Mouse (Mus musculus) limb, embryonic 11.5 days (tissue): ENCODE measurements around the gene Npl. TPM values are rescaled to one million over a fixed set of nuclear protein-coding genes. Genes with fewer than 3 reads are reported as not detected.

Experiments used
- ATAC-seq: fragments of 200-750 bp; cut with Nextera tagmentation; 2 replicates; pipeline ENCODE4 v1.8.0; 2017; ENCODE audit warnings: low read depth; ENCODE audit not compliant: insufficient number of reproducible peaks, low FRiP score, low TSS enrichment
- DNase-seq: peaks from one replicate; pipeline ENCODE4 v3.0.0-alpha.2; 2015; ENCODE audit warnings: low spot score
- H3K27ac ChIP-seq: fragments of 300-500 bp; sonication (generic); replicated peaks from 2 replicates; pipeline ENCODE4 v1.5.1; 2014; ENCODE audit warnings: low read depth, mild to moderate bottlenecking, low read length
- H3K27me3 ChIP-seq: fragments of 300-500 bp; sonication (generic); 2 replicates; pipeline ENCODE4 v1.6.1; 2014; ENCODE audit warnings: mild to moderate bottlenecking, low read length, mixed read lengths; ENCODE audit not compliant: control insufficient read depth, insufficient read depth
- H3K36me3 ChIP-seq: fragments of 300-500 bp; sonication (generic); 2 replicates; pipeline ENCODE4 v1.6.1; 2014; ENCODE audit warnings: mild to moderate bottlenecking, low read length, moderate library complexity, mixed read lengths; ENCODE audit not compliant: control insufficient read depth, insufficient read depth
- H3K4me1 ChIP-seq: fragments of 300-500 bp; sonication (generic); 2 replicates; pipeline ENCODE4 v1.6.1; 2014; ENCODE audit warnings: low read length, mixed read lengths; ENCODE audit not compliant: control insufficient read depth, insufficient read depth
- H3K4me2 ChIP-seq: fragments of 300-500 bp; sonication (generic); 2 replicates; pipeline ENCODE4 v1.6.1; 2014; ENCODE audit warnings: low read depth, mild to moderate bottlenecking, moderate library complexity; ENCODE audit not compliant: severe bottlenecking
- H3K4me3 ChIP-seq: fragments of 300-500 bp; sonication (generic); 2 replicates; pipeline ENCODE4 v1.5.1; 2014; ENCODE audit warnings: low read depth, low read length
- H3K9ac ChIP-seq: fragments of 300-500 bp; sonication (generic); 2 replicates; pipeline ENCODE4 v1.6.1; 2014; ENCODE audit warnings: mild to moderate bottlenecking, low read length
- H3K9me3 ChIP-seq: fragments of 300-500 bp; sonication (generic); 2 replicates; pipeline ENCODE4 v1.6.1; 2016; ENCODE audit warnings: low read length; ENCODE audit not compliant: control insufficient read depth
- WGBS: fragments of 180-500 bp; shearing (Covaris S2); extraction: QIAGEN DNeasy Blood & Tissue Kit; methylation state at CpG from one replicate; pipeline ENCODE4 v1.1.7; 2014; 5-methylcytosine and 5-hydroxymethylcytosine counted together
- polyA plus RNA-seq: library from polyadenylated mRNA; unstranded; fragments of >200 nt; fragmentation: Nextera tagmentation; extraction: Ambion mirVana; gene quantifications from 2 replicates; pipeline ENCODE4 v1.2.1, GENCODE M21; 2014

Npl gene
- polyA plus RNA-seq, result 4.3 and 5.1 TPM in 2 replicates

DNA sequence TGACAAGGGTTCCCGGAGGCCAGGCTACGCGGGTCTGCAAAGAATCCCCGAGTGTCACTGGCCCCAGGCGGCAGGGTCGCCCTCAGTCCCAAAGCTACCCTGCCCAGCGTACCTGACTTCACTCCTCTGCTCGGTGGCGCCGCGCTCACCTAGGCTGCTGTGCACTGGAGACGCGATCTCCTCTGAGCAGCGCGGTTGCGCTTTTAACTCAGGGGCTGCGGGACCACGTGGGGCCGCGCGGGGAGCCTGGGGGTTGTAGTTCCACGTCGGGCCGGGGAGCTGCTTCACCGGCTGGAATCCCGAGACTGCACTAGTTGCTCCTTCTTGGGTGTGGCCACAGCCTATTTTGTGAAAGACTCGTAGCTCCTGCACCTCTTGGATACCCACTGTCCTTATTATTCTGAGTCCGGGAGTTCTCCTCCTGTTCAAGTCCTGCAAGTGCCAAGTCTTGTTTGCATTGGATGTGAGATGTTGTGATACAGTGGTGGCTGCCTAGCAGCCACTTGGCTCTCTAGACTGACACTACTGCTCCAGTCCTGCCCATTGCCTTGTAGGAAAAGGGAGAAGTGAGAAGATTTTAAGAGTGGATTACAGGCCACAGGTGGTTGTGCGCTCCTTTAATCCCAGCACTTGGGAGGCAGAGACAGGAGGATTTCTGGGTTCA is at the start of gene Npl:
Gene Npl (minus strand): TSS at position 510 of the 664 bp plus-strand sequence.
- Histone ChIP-seq H3K9me3 (no peaks in the 10 kb centered on the region), H3K36me3 (no peaks in the 10 kb centered on the region), H3K4me2 (peak within 1 kb of the TSS; percentile 53), H3K4me3 (peak within 1 kb of the TSS; percentile 36), H3K27ac (no peak within 1 kb of the TSS), H3K9ac (peak within 1 kb of the TSS; percentile 28; the same call in 1 of the 2 replicates), H3K4me1 (no peaks in the 10 kb centered on the region), H3K27me3 (no peaks in the 10 kb centered on the region)
- DNase-seq (peak; percentile 84), ATAC-seq (peak; percentile 85)
- 6% methylated on average over 29 of the region's 29 CpGs for WGBS

GRCm38 (mm10) chr1:153599302-153600045 is 49.6 kb upstream of the Npl start:
- H3K27ac ChIP-seq, result no peak overlapping the region
- no peak for DNase-seq
- no peaks in the 10 kb centered on the region for H3K27me3 ChIP-seq
- H3K9me3 ChIP-seq, result no peaks in the 10 kb centered on the region
- H3K9ac ChIP-seq, result no peak overlapping the region
- no peak for ATAC-seq
- 57% methylated on average over 9 of the region's 9 CpGs for WGBS
- H3K36me3 ChIP-seq, result no peaks in the 10 kb centered on the region
- H3K4me1 ChIP-seq, result no peaks in the 10 kb centered on the region
- H3K4me2 ChIP-seq, result no peak overlapping the region
- H3K4me3 ChIP-seq, result no peak overlapping the region

GRCm38 (mm10) chr1:153598773-153599172 is 48.9 kb upstream of the Npl start:
- Histone ChIP-seq H3K4me1 (no peaks in the 10 kb centered on the region), H3K9ac (no peak overlapping the region), H3K4me3 (no peak overlapping the region), H3K27ac (no peak overlapping the region), H3K9me3 (no peaks in the 10 kb centered on the region), H3K27me3 (no peaks in the 10 kb centered on the region), H3K4me2 (no peak overlapping the region), H3K36me3 (no peaks in the 10 kb centered on the region)
- ATAC-seq, result no peak
- peak; percentile 40 for DNase-seq
- WGBS, result 49% methylated on average over 2 of the region's 2 CpGs

- Histone ChIP-seq H3K36me3 (no peaks in the 10 kb centered on the region), H3K4me3 (no peak overlapping the region), H3K4me2 (no peak overlapping the region), H3K27me3 (no peaks in the 10 kb centered on the region), H3K27ac (no peak overlapping the region), H3K4me1 (no peaks in the 10 kb centered on the region), H3K9ac (no peak overlapping the region), H3K9me3 (no peaks in the 10 kb centered on the region)
- no peak for ATAC-seq
- 82% methylated on average over 2 of the region's 2 CpGs for WGBS
- DNase-seq, result no peak
Observed at GRCm38 (mm10) chr1:153593678-153594077, 43.8 kb upstream of the Npl start.

- H3K9ac ChIP-seq, result no peak overlapping the region
- H3K27me3 ChIP-seq, result no peaks in the 10 kb centered on the region
- no peak overlapping the region for H3K4me3 ChIP-seq
- no peaks in the 10 kb centered on the region for H3K36me3 ChIP-seq
- H3K4me1 ChIP-seq, result no peaks in the 10 kb centered on the region
- DNase-seq, result no peak
- ATAC-seq, result no peak
- H3K27ac ChIP-seq, result no peak overlapping the region
- H3K9me3 ChIP-seq, result no peaks in the 10 kb centered on the region
- H3K4me2 ChIP-seq, result no peak overlapping the region
- WGBS, result 79% methylated on average over 2 of the region's 2 CpGs
Observed at GRCm38 (mm10) chr1:153590176-153590734, 40.4 kb upstream of the Npl start.

DNA sequence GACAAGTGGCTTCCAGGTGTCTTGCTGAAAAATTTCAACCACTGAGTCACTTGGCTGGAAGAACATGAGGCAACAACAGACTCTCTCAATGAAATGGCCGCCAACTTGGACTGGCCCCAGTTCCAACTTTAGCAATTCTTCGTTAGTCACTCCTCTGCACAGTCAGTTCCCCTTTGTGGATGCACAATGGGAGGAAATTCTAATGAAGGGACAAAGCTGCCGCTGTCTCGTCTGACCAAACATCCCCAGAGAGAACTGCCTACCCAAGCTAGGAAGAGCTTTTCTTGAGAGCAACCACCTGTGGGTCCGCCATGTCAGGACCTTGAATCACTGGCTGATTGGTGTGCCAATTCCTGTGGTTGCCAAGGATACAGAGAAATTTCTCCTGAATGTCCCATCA is 38.1 kb upstream of the Npl start:
- Histone ChIP-seq H3K27ac (no peak overlapping the region), H3K36me3 (no peaks in the 10 kb centered on the region), H3K4me2 (no peak overlapping the region), H3K9ac (no peak overlapping the region), H3K9me3 (no peaks in the 10 kb centered on the region), H3K27me3 (no peaks in the 10 kb centered on the region), H3K4me3 (no peak overlapping the region), H3K4me1 (no peaks in the 10 kb centered on the region)
- no peak for DNase-seq
- ATAC-seq, result no peak
- WGBS, result 89% methylated on average over 5 of the region's 5 CpGs

- no peak for DNase-seq
- no peak overlapping the region for H3K4me2 ChIP-seq
- H3K4me1 ChIP-seq, result no peaks in the 10 kb centered on the region
- 84% methylated on average over 10 of the region's 10 CpGs for WGBS
- H3K27ac ChIP-seq, result no peak overlapping the region
- no peak overlapping the region for H3K4me3 ChIP-seq
- ATAC-seq, result no peak
- H3K9me3 ChIP-seq, result no peaks in the 10 kb centered on the region
- H3K36me3 ChIP-seq, result no peaks in the 10 kb centered on the region
- no peaks in the 10 kb centered on the region for H3K27me3 ChIP-seq
- H3K9ac ChIP-seq, result no peak overlapping the region
Observed at GRCm38 (mm10) chr1:153586826-153587225, 37.0 kb upstream of the Npl start.

DNA sequence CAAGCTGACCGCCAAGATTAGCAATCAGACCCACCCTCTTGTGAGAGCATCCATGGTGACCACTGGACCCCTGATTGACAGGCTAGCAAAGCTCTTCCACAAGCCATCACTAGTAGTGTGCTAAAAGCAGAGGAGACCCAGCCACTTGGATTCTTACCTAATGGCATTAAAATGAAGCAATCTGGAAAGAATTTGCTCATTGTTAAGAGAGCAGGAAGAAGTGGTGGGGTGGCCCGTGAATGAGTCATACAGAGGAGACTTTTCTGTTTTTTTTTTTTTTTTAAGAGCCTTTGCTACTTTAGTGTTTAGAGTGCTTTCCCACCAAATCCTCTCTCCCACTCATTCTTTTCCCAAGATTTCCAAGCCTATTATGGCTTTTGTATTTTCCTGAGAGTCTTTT is 35.9 kb upstream of the Npl start:
- Histone ChIP-seq H3K27ac (no peak overlapping the region), H3K36me3 (no peaks in the 10 kb centered on the region), H3K4me2 (no peak overlapping the region), H3K4me3 (no peak overlapping the region), H3K27me3 (no peaks in the 10 kb centered on the region), H3K9me3 (no peaks in the 10 kb centered on the region), H3K4me1 (no peaks in the 10 kb centered on the region), H3K9ac (no peak overlapping the region)
- 61% methylated on average over 2 of the region's 2 CpGs for WGBS
- ATAC-seq (no peak), DNase-seq (no peak)
